Mouse (Mus musculus): Measurements from ENCODE around the gene Dgcr6. TPM values are rescaled to one million over a fixed set of nuclear protein-coding genes. Genes with fewer than 3 reads are reported as not detected.

Dgcr6 gene
- polyA plus RNA-seq, 1 experiment from 2014 or later, result 134 TPM

DNA sequence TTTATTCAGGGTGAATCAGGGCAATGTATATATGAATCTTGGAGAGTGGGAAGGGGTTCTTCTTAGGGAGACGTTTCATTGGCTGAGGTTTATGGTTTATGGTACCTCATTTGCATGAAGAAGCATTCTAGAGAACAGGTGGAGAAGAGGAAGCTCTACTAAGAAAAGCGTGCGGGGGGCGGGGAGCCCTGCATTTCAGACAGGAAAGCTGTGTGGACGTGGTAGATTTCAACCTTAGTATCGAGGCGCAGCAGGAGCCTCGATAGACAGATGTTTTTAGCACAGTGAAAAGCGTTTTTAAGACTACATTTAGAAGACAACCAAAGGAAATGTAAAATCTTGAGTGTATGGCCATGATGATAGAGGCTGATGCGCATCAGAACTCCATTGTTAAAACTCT lies 6.6 kb downstream of the Dgcr6 start:
- no peaks in the 10 kb centered on the region for H3K36me3 ChIP-seq (ENCODE audit: control insufficient read depth, insufficient read depth, low read length)
- 82% methylated on average over 10 of the region's 10 CpGs for WGBS

DNA sequence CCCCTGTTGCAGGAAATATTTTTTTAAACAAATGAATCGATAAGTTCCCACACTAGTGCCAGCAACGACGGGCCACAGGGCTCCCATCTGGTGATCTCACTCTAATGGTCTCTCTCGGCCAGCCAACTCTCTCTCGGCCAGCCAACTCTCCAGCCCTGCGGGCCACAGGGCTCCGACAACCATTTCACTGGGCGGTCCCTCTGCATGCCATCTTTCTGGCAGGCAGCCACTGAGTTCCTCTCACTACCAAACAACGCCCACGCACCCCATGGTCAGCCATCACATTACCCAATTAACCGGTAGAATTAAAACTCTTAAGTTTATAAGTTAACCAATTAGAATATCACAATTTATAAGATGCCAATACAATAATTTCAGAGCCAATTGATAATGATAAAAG lies 8.5 kb downstream of the Dgcr6 start:
- no peaks in the 10 kb centered on the region for H3K27me3 ChIP-seq (ENCODE audit: control insufficient read depth, insufficient read depth, low read length)
- DNase-seq (ENCODE audit: low spot score, missing footprints), result no peak
- no peak overlapping the region for H3K27ac ChIP-seq (ENCODE audit: low read depth, low read length)
- H3K4me3 ChIP-seq (ENCODE audit: low read depth, low read length), result no peak overlapping the region
- ATAC-seq (ENCODE audit: low FRiP score), result no peak
- H3K36me3 ChIP-seq (ENCODE audit: control insufficient read depth, insufficient read depth, low read length), result no peaks in the 10 kb centered on the region
- H3K4me1 ChIP-seq (ENCODE audit: control insufficient read depth, insufficient read depth, low read length), result no peaks in the 10 kb centered on the region; the same call in 1 of the 2 replicates
- 89% methylated on average over 11 of the region's 11 CpGs for WGBS
- H3K4me2 ChIP-seq, result no peak overlapping the region
- no peaks in the 10 kb centered on the region for H3K9me3 ChIP-seq (ENCODE audit: control insufficient read depth, low read length)
- no peak overlapping the region for H3K9ac ChIP-seq (ENCODE audit: low read length)

More for the DNA sequence above, 6.6 kb downstream of the Dgcr6 start:
- no peak for DNase-seq (ENCODE audit: low spot score, missing footprints)
- no peaks in the 10 kb centered on the region for H3K4me1 ChIP-seq (ENCODE audit: control insufficient read depth, insufficient read depth, low read length)
- H3K4me2 ChIP-seq, result no peak overlapping the region
- H3K4me3 ChIP-seq (ENCODE audit: low read depth, low read length), result no peak overlapping the region
- H3K9ac ChIP-seq (ENCODE audit: low read length), result no peak overlapping the region
- no peaks in the 10 kb centered on the region for H3K27me3 ChIP-seq (ENCODE audit: control insufficient read depth, insufficient read depth, low read length)
- H3K9me3 ChIP-seq (ENCODE audit: control insufficient read depth, low read length), result no peaks in the 10 kb centered on the region
- no peak overlapping the region for H3K27ac ChIP-seq (ENCODE audit: low read depth, low read length)
- ATAC-seq (ENCODE audit: low FRiP score), result no peak

DNA sequence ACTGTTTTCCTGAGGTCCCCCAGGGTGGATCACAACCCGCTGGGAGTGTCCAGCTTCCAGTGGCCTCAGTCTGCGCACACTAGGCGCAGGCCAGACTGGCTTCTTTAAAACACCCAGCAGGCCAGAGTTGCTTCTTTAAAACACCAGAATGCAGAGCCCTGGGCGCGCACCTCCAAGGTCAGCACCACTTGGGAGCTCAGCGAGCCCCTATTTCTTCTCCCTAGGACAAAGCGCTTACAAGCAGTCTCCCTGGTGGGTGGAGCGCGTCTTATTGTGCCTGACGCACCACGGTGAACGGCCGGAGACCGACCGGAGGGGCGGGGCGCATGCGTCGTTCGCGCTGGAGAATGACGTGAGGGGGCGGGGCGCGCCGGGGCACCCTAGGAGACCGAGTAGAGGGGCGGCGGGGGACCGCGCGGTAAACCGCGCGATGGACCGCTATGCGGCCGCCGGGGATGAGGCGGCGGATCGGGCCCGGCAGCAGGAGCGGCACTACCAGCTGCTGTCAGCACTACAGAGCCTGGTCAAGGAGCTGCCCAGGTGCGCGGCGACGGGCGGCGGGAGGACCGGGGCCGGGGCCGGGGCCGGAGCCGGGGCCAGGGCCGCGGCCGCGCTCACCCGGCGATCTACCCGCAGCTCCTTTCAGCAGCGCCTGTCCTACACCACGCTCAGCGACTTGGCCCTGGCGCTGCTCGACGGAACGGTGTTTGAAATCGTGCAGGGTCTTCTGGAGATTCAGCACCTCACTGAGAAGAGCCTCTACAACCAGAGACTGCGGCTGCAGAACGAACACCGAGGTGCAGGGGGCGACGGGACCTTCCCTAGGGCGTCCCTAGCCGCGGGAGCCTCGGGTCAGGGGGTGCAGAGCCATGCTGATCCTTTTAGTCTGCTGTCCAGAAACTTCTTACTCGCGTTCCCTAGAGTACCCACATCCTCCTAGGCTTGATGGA lies 13.7 kb downstream of the Dgcr6 start:
- under 1% methylated on average over 79 of the region's 81 CpGs for WGBS
- Histone ChIP-seq H3K27ac (ENCODE audit: low read depth, low read length) (peak overlapping the region; percentile 92), H3K27me3 (ENCODE audit: control insufficient read depth, insufficient read depth, low read length) (no peaks in the 10 kb centered on the region), H3K4me1 (ENCODE audit: control insufficient read depth, insufficient read depth, low read length) (peaks cover 9% of the 10 kb centered on the region), H3K9me3 (ENCODE audit: control insufficient read depth, low read length) (no peaks in the 10 kb centered on the region), H3K36me3 (ENCODE audit: control insufficient read depth, insufficient read depth, low read length) (0 out of 2 replicates have a peak, but pooled peaks cover 2% of the 10 kb centered on the region), H3K9ac (ENCODE audit: low read length) (peak overlapping the region; percentile 91), H3K4me2 (peak overlapping the region; percentile 83), H3K4me3 (ENCODE audit: low read depth, low read length) (peak overlapping the region; percentile 94)
- DNase-seq (ENCODE audit: low spot score, missing footprints) (peak; percentile 99), ATAC-seq (ENCODE audit: low FRiP score) (peak; percentile 98)

DNA sequence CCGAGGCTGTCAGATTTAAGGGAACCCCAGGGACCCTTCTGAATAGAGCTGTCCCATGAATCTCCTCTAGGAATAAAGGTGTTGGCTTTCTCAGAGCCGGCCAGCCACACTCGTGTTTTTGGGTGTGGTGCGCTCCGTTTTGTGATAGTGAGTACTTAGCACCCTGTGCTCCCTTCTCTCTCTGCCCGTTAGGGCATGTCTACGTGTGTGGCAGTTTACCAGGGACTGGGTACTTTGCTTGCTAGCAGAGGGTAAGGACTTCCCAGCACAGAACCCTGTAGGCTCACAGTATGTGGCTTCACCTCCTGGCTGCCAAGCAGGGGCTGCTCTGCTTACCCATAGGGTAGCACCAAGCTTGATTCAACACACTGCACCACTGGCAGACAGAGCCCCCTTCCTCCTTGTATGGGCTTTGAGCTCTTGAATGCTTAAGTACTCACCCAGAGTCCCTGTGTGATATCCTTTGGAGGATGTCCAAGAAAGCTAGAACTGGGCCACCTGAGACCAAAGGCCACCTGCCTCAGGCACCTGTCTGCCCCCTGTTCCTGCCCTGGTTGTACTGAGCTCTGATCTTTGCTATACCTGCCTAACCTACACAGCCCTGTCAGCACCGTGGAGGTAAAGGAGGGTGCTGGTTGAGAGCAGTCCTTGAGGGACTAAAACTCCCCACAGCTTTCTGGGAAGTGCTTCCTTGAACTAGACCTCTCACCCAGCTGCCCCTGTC lies 16.2 kb downstream of the Dgcr6 start:
- Histone ChIP-seq H3K27ac (ENCODE audit: low read depth, low read length) (no peak overlapping the region), H3K4me1 (ENCODE audit: control insufficient read depth, insufficient read depth, low read length) (peaks cover 9% of the 10 kb centered on the region), H3K9ac (ENCODE audit: low read length) (no peak overlapping the region), H3K27me3 (ENCODE audit: control insufficient read depth, insufficient read depth, low read length) (no peaks in the 10 kb centered on the region), H3K36me3 (ENCODE audit: control insufficient read depth, insufficient read depth, low read length) (peaks cover 6% of the 10 kb centered on the region; the same call in 1 of the 2 replicates), H3K4me3 (ENCODE audit: low read depth, low read length) (no peak overlapping the region), H3K9me3 (ENCODE audit: control insufficient read depth, low read length) (no peaks in the 10 kb centered on the region), H3K4me2 (no peak overlapping the region)
- DNase-seq (ENCODE audit: low spot score, missing footprints), result no peak
- no peak for ATAC-seq (ENCODE audit: low FRiP score)
- 90% methylated on average over 8 of the region's 8 CpGs for WGBS

DNA sequence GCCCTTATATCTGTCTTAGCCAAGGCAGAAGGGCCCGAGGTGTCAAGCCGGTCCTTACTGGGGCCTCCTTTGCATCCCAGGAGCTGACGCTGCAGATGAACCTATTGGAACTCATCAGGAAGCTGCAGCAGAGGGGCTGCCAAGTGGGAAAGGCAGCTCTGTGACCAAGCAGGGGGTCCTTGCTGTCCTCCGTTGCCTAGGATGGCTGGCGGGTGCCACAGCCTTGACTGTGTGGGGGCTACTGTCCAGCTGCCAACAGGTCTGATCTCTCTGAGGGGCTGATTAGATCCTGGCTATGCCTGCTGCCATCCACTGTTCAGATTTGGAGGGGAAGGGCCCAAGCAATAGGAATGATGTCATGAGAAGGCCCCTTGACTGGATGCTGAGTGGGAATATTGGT lies 18.1 kb downstream of the Dgcr6 start:
- Histone ChIP-seq H3K9ac (ENCODE audit: low read length) (no peak overlapping the region), H3K4me2 (no peak overlapping the region), H3K27me3 (ENCODE audit: control insufficient read depth, insufficient read depth, low read length) (no peaks in the 10 kb centered on the region), H3K9me3 (ENCODE audit: control insufficient read depth, low read length) (no peaks in the 10 kb centered on the region), H3K4me3 (ENCODE audit: low read depth, low read length) (no peak overlapping the region), H3K27ac (ENCODE audit: low read depth, low read length) (no peak overlapping the region), H3K4me1 (ENCODE audit: control insufficient read depth, insufficient read depth, low read length) (peaks cover 9% of the 10 kb centered on the region), H3K36me3 (ENCODE audit: control insufficient read depth, insufficient read depth, low read length) (peaks cover 6% of the 10 kb centered on the region; the same call in 1 of the 2 replicates)
- ATAC-seq (ENCODE audit: low FRiP score), result no peak
- 92% methylated on average over 5 of the region's 5 CpGs for WGBS
- no peak for DNase-seq (ENCODE audit: low spot score, missing footprints)

DNA sequence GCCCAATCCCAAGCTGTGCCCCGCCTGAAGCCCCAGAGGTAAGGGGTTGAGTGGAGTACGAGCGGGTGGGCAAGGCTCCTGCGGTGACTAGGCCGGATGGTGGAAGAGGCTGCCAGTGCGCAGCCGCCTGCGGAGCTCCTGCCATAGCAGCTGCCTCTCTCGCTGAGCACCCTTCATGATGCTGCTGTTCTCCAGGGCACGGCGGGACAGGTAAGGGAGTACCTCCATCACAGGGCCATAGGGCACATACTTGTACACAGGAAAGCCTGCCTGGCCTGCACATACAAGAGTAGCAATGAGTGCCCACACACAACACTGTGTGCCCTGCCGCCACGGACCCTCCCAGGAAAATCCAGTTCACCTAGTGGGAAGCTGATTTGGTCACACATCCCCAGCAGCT lies 19.4 kb downstream of the Dgcr6 start:
- WGBS, result 89% methylated on average over 13 of the region's 13 CpGs

DNA sequence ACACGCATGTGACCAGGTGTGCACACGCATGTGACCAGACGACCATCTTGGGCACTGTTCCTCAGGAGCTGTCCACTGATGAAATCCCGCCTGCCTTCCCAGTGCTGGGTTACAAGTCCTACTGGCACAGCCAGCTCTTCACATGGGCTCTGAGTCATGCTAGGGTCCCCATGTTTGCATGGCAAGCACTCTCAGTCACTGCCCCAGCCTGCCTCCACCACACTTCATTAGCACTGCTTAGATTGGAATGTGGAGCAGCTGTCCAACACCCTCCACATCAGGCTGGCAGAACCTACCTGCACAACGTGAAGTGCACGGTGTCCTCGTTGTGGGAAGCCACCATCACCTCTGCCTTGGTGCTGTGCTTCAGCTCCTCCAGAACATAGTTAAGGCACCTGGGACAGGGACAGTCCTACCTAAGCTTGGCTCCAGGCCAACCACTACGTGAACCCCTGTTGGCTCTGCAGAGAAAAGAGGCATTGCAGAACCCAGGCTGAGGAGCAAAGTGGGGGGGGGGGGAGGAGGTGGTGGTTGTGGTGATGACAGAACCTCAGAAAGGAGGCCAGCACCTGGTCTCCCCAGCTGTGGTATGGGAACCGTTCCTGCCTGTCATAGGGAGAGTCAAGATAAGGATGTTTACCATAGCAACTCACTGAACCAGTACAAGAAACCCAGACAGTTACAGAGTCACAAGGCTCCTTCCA lies 20.8 kb downstream of the Dgcr6 start:
- H3K36me3 ChIP-seq (ENCODE audit: control insufficient read depth, insufficient read depth, low read length), result peaks cover 6% of the 10 kb centered on the region; the same call in 1 of the 2 replicates
- ATAC-seq (ENCODE audit: low FRiP score), result no peak

More for the DNA sequence above, 19.4 kb downstream of the Dgcr6 start:
- Histone ChIP-seq H3K9me3 (ENCODE audit: control insufficient read depth, low read length) (no peaks in the 10 kb centered on the region), H3K36me3 (ENCODE audit: control insufficient read depth, insufficient read depth, low read length) (peaks cover 6% of the 10 kb centered on the region; the same call in 1 of the 2 replicates), H3K9ac (ENCODE audit: low read length) (no peak overlapping the region), H3K27me3 (ENCODE audit: control insufficient read depth, insufficient read depth, low read length) (no peaks in the 10 kb centered on the region), H3K27ac (ENCODE audit: low read depth, low read length) (no peak overlapping the region), H3K4me1 (ENCODE audit: control insufficient read depth, insufficient read depth, low read length) (peaks cover 6% of the 10 kb centered on the region), H3K4me2 (no peak overlapping the region), H3K4me3 (ENCODE audit: low read depth, low read length) (no peak overlapping the region)
- ATAC-seq (ENCODE audit: low FRiP score), result no peak
- DNase-seq (ENCODE audit: low spot score, missing footprints), result no peak

DNA sequence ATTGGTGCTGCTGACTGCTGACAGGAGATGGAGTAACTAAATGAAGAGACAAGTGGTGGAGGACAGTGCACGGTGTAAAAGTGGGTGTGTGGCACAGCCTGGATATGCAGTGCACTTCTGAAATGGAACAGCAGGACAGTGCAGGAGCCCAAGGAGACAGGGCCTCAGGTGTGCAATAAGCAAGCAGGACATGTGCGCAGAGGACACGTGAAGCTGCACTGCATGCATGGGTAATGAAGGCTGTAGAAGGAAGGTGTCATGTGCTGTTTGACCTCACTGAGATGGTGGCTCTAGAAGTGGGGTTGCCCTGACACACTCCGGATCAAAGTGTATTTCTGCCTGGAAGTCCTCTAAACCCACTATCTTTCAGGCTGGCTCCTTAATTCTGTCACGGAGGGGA lies 22.0 kb downstream of the Dgcr6 start:
- WGBS, result 85% methylated on average over 5 of the region's 5 CpGs

More for the DNA sequence above, 20.8 kb downstream of the Dgcr6 start:
- Histone ChIP-seq H3K4me2 (no peak overlapping the region), H3K27me3 (ENCODE audit: control insufficient read depth, insufficient read depth, low read length) (no peaks in the 10 kb centered on the region), H3K9ac (ENCODE audit: low read length) (no peak overlapping the region), H3K27ac (ENCODE audit: low read depth, low read length) (no peak overlapping the region), H3K4me1 (ENCODE audit: control insufficient read depth, insufficient read depth, low read length) (no peaks in the 10 kb centered on the region), H3K4me3 (ENCODE audit: low read depth, low read length) (no peak overlapping the region), H3K9me3 (ENCODE audit: control insufficient read depth, low read length) (no peaks in the 10 kb centered on the region)
- whole genome bisulfite sequencing, result 88% methylated on average over 9 of the region's 9 CpGs
- DNase-seq (ENCODE audit: low spot score, missing footprints), result no peak

More for the DNA sequence above, 22.0 kb downstream of the Dgcr6 start:
- no peak overlapping the region for H3K4me3 ChIP-seq (ENCODE audit: low read depth, low read length)
- ATAC-seq (ENCODE audit: low FRiP score), result no peak
- no peaks in the 10 kb centered on the region for H3K9me3 ChIP-seq (ENCODE audit: control insufficient read depth, low read length)
- peaks cover 6% of the 10 kb centered on the region; the same call in 1 of the 2 replicates for H3K36me3 ChIP-seq (ENCODE audit: control insufficient read depth, insufficient read depth, low read length)
- H3K4me2 ChIP-seq, result no peak overlapping the region
- no peak overlapping the region for H3K9ac ChIP-seq (ENCODE audit: low read length)
- H3K4me1 ChIP-seq (ENCODE audit: control insufficient read depth, insufficient read depth, low read length), result no peaks in the 10 kb centered on the region
- no peak for DNase-seq (ENCODE audit: low spot score, missing footprints)
- no peak overlapping the region for H3K27ac ChIP-seq (ENCODE audit: low read depth, low read length)
- no peaks in the 10 kb centered on the region for H3K27me3 ChIP-seq (ENCODE audit: control insufficient read depth, insufficient read depth, low read length)
